Mouse (Mus musculus) heart, adult 9 months (tissue): ENCODE data around the gene Capn8.
A peak's percentile ranks its signal among the peaks of the same experiment; 100 is the strongest.
"Not testable (repeated sequence)": the region's sequence is repeated elsewhere in the genome, so short reads cannot be mapped to it uniquely, and the experiment has no call there.

ENCODE experiments used
- DNase-seq, 2 experiments: peaks; one replicate each; pipeline ENCODE4 v3.0.0; 2022; ENCODE audit warnings: low spot score in 2 of 2

Capn8 gene

GRCm38 (mm10) chr1:182615465-182615864 is 50.7 kb downstream of the Capn8 start:
- DNase-seq, result no peak

GRCm38 (mm10) chr1:182618200-182618947 is 53.6 kb downstream of the Capn8 start:
- DNase-seq, result no peak

- DNase-seq, result no peak
Observed at GRCm38 (mm10) chr1:182620470-182620869, 55.7 kb downstream of the Capn8 start.

- DNase-seq, result no peak
Observed at GRCm38 (mm10) chr1:182621256-182621655, 56.4 kb downstream of the Capn8 start.

GRCm38 (mm10) chr1:182626197-182626596 is 61.4 kb downstream of the Capn8 start:
- DNase-seq, result no peak

- no peak for DNase-seq
Observed at GRCm38 (mm10) chr1:182629228-182629627, 64.4 kb downstream of the Capn8 start.

- no peak for DNase-seq
Observed at GRCm38 (mm10) chr1:182633712-182634294, 69.0 kb downstream of the Capn8 start.

- DNase-seq, result no peak
Observed at GRCm38 (mm10) chr1:182639016-182639415, 74.2 kb downstream of the Capn8 start.

GRCm38 (mm10) chr1:182639456-182639855 is 74.6 kb downstream of the Capn8 start:
- no peak for DNase-seq

- no peak for DNase-seq
Observed at GRCm38 (mm10) chr1:182640094-182640493, 75.3 kb downstream of the Capn8 start.

GRCm38 (mm10) chr1:182642779-182643178 is 78.0 kb downstream of the Capn8 start:
- no peak for DNase-seq

- DNase-seq, result not testable (repeated sequence)
Observed at GRCm38 (mm10) chr1:182644418-182644817, 79.6 kb downstream of the Capn8 start.

- no peak for DNase-seq
Observed at GRCm38 (mm10) chr1:182645211-182645668, 80.4 kb downstream of the Capn8 start.

GRCm38 (mm10) chr1:182646796-182647195 is 82.0 kb downstream of the Capn8 start:
- DNase-seq, result no peak

- peak; percentile 19 to 35 for DNase-seq
Observed at GRCm38 (mm10) chr1:182657760-182658159, 93.0 kb downstream of the Capn8 start.

- DNase-seq, result no peak
Observed at GRCm38 (mm10) chr1:182660365-182660764, 95.6 kb downstream of the Capn8 start.

- DNase-seq, result peak in 1 of 2 experiments; percentile 41
Observed at GRCm38 (mm10) chr1:182663671-182664070, 98.9 kb downstream of the Capn8 start.

- no peak for DNase-seq
Observed at GRCm38 (mm10) chr1:182664841-182665240, 100.0 kb downstream of the Capn8 start.

GRCm38 (mm10) chr1:182667281-182667680 is 102.5 kb downstream of the Capn8 start:
- DNase-seq, result no peak

GRCm38 (mm10) chr1:182669741-182670140 is 104.9 kb downstream of the Capn8 start:
- DNase-seq, result peak; percentile 10 to 20

- DNase-seq, result peak; percentile 8 to 61
Observed at GRCm38 (mm10) chr1:182670563-182671342, 105.9 kb downstream of the Capn8 start.

GRCm38 (mm10) chr1:182671343-182671624 is 106.5 kb downstream of the Capn8 start:
- no peak for DNase-seq

- no peak for DNase-seq
Observed at GRCm38 (mm10) chr1:182675346-182675745, 110.5 kb downstream of the Capn8 start.
